In the genomic region with DNA sequence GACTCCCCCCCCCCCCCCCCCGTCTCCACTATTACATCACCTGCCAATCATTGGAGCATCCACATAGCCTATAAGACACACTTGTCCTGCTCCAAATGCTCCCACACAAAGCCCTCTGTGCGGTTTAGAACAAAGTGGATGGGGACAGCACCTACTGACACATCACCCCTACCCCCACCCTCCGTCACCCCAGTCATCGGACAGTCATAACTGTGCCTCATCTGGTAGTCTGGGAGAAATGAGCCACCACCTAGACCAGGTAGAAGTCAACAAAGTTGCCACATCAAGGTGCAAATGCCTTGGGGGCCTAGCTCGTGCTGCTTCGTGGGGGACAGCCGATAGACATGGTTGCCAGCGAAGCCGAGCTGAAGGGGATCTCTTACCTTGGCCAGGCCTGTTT, we compare ENCODE assay signal across 16 mouse cellular contexts.
"Had no signal": no experiment of that assay in that cellular context is flagged by ENCODE, and none has a peak within 500 bp of the region (broad histone marks: within the 10 kb centered on the region; RNA-seq: fewer than 3 reads in every experiment).

No protein-coding gene starts in this region.

- DNase-seq: kidney, postnatal 25 days; layer of hippocampus, postnatal 36 days; liver, embryonic 13.5 days; lung, adult 2 months; lung, postnatal 14 days; lung, postnatal 4 days; retina, postnatal 1 day; right cerebral cortex, postnatal 25 days; spleen, adult 18-20 months; thymus, adult 18-20 months; thymus, postnatal 36 days had no signal

- H3K4me3 ChIP-seq: left cerebral cortex, adult 2 months; liver, embryonic 13.5 days; midbrain, embryonic 13.5 days; neural tube, embryonic 12.5 days; neural tube, embryonic 15.5 days had no signal

- H3K27me3 ChIP-seq: liver, embryonic 13.5 days; midbrain, embryonic 13.5 days; neural tube, embryonic 12.5 days; neural tube, embryonic 15.5 days had no signal

- ATAC-seq: midbrain, embryonic 13.5 days had no signal

- H3K4me1 ChIP-seq: liver, embryonic 13.5 days had no signal

- H3K27ac ChIP-seq: kidney, postnatal 0 days; left cerebral cortex, adult 2 months; liver, embryonic 13.5 days; midbrain, embryonic 13.5 days; neural tube, embryonic 12.5 days; neural tube, embryonic 15.5 days had no signal

- H3K36me3 ChIP-seq: liver, embryonic 13.5 days; midbrain, embryonic 13.5 days; neural tube, embryonic 12.5 days; neural tube, embryonic 15.5 days had no signal

- H3K9ac ChIP-seq: liver, embryonic 13.5 days; midbrain, embryonic 13.5 days; neural tube, embryonic 12.5 days; neural tube, embryonic 15.5 days had no signal

- H3K9me3 ChIP-seq: liver, embryonic 13.5 days; midbrain, embryonic 13.5 days; neural tube, embryonic 12.5 days; neural tube, embryonic 15.5 days had no signal

- H3K4me2 ChIP-seq: liver, embryonic 13.5 days; midbrain, embryonic 13.5 days; neural tube, embryonic 12.5 days; neural tube, embryonic 15.5 days had no signal
